Mouse (Mus musculus): ENCODE measurements around the gene Ylpm1. TPM values are rescaled to one million over a fixed set of nuclear protein-coding genes. Genes with fewer than 3 reads are reported as not detected.

Ylpm1 gene
- total RNA-seq, 2 experiments from 2014 or later = 20.4 to 27.7 TPM

- no peak for DNase-seq
Observed at GRCm38 (mm10) chr12:85009776-85010175, 13.7 kb downstream of the Ylpm1 start.

- DNase-seq = no peak
Observed at GRCm38 (mm10) chr12:85010541-85010940, 14.4 kb downstream of the Ylpm1 start.

GRCm38 (mm10) chr12:85012185-85012584 lies 16.1 kb downstream of the Ylpm1 start:
- no peak for DNase-seq

GRCm38 (mm10) chr12:85022071-85022470 lies 25.9 kb downstream of the Ylpm1 start:
- no peak for DNase-seq

- DNase-seq = no peak
Observed at GRCm38 (mm10) chr12:85032710-85033109, 36.6 kb downstream of the Ylpm1 start.

- no peak for DNase-seq
Observed at GRCm38 (mm10) chr12:85051218-85051617, 55.1 kb downstream of the Ylpm1 start.

- DNase-seq = no peak
Observed at GRCm38 (mm10) chr12:85071043-85071442, 74.9 kb downstream of the Ylpm1 start.

GRCm38 (mm10) chr12:85077100-85077499 lies 81.0 kb downstream of the Ylpm1 start:
- no peak for DNase-seq

GRCm38 (mm10) chr12:85084257-85084656 lies 88.1 kb downstream of the Ylpm1 start:
- DNase-seq = no peak

GRCm38 (mm10) chr12:85084941-85085340 lies 88.8 kb downstream of the Ylpm1 start:
- DNase-seq = no peak

- DNase-seq = no peak
Observed at GRCm38 (mm10) chr12:85087845-85088244, 91.7 kb downstream of the Ylpm1 start.

GRCm38 (mm10) chr12:85091190-85091589 lies 95.1 kb downstream of the Ylpm1 start:
- no peak for DNase-seq

- peak; percentile 82 for DNase-seq
Observed at GRCm38 (mm10) chr12:85092214-85092613, 96.1 kb downstream of the Ylpm1 start.

- peak; percentile 64 for DNase-seq
Observed at GRCm38 (mm10) chr12:85094010-85094409, 97.9 kb downstream of the Ylpm1 start.

- peak; percentile 65 for DNase-seq
Observed at GRCm38 (mm10) chr12:85094706-85095105, 98.6 kb downstream of the Ylpm1 start.

- no peak for DNase-seq
Observed at GRCm38 (mm10) chr12:85095146-85095545, 99.0 kb downstream of the Ylpm1 start.

- DNase-seq = no peak
Observed at GRCm38 (mm10) chr12:85095859-85096258, 99.7 kb downstream of the Ylpm1 start.

- DNase-seq = no peak
Observed at GRCm38 (mm10) chr12:85101001-85101400, 104.9 kb downstream of the Ylpm1 start.

- no peak for DNase-seq
Observed at GRCm38 (mm10) chr12:85101521-85102106, 105.5 kb downstream of the Ylpm1 start.

- DNase-seq = no peak
Observed at GRCm38 (mm10) chr12:85103096-85103495, 107.0 kb downstream of the Ylpm1 start.

- DNase-seq = no peak
Observed at GRCm38 (mm10) chr12:85104789-85105188, 108.7 kb downstream of the Ylpm1 start.

- DNase-seq = no peak
Observed at GRCm38 (mm10) chr12:85106292-85106691, 110.2 kb downstream of the Ylpm1 start.

GRCm38 (mm10) chr12:85108643-85109042 lies 112.5 kb downstream of the Ylpm1 start:
- no peak for DNase-seq

GRCm38 (mm10) chr12:85109426-85109825 lies 113.3 kb downstream of the Ylpm1 start:
- DNase-seq = no peak
